Mouse (Mus musculus) frontal cortex, postnatal 10 days (tissue): ENCODE data around the gene Rftn1.

Experiments
- DNase-seq, 2 experiments: peaks; one replicate each; pipeline ENCODE4 v3.0.0; 2022; ENCODE audit warnings: low spot score in 2 of 2, mixed read lengths in 1 of 2

The Rftn1 gene

GRCm38 (mm10) chr17:50066822-50067713 lies 123.4 kb downstream of the Rftn1 start:
- no peak for DNase-seq

- DNase-seq, result no peak
Observed at GRCm38 (mm10) chr17:50063832-50064627, 126.4 kb downstream of the Rftn1 start.

GRCm38 (mm10) chr17:50062649-50063048 lies 127.8 kb downstream of the Rftn1 start:
- no peak for DNase-seq

DNA sequence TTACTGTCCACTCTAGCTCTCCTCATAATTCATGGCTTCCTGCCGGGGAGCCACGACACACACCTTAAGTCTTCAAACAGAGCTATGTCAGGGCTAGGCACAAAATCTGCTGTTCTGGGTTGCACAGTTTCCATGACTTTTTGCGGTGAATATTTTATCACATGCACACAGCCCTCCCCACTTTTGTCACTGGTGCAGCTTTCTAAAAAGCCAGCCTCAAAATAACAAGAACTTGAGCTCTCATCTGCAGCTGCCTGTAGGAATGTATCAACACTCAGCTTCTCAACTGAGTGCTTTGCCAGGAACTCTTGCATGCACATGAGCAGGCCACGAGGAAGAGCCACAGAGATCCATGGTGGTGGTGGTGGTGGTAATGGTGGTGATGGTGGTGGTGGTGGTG lies 129.0 kb downstream of the Rftn1 start:
- no peak for DNase-seq

DNA sequence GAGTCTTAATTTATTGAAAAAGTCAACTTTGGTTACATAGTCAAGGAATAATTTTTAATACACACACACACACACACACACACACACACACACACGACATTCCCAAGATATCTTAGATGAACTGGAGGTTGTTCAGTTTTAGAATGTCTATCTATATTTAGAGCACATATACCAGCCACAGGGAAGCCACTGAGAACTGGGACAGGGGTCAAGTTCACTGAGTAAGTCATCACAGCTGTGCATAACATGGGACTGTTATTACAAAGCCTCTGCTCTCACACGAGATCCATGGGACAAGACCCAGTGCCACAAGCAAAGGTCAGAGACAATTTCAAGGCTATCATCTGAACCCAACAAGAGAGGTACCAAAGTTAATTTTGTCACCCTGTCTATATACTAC lies 130.3 kb downstream of the Rftn1 start:
- DNase-seq, result no peak

DNA sequence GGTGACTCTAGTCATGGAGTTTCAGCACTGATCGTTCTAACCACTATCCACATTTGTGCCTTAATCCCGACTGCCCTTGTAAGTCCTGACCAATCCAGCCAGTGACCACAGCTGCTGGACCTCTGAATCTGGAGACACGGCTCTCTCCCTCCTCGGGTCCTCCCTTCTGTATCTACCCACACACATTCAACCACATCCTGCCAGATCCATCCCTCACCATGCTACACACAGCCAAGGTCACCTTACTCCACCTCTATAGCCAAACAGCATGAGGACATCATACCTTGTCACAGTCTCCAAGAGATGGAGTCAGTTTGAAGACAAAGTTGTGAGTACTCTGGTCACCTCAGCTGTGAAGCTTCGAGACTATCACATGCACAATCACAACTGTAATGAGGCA lies 131.1 kb downstream of the Rftn1 start:
- no peak for DNase-seq

- DNase-seq, result no peak
Observed at GRCm38 (mm10) chr17:50055154-50055756, 135.2 kb downstream of the Rftn1 start.

DNA sequence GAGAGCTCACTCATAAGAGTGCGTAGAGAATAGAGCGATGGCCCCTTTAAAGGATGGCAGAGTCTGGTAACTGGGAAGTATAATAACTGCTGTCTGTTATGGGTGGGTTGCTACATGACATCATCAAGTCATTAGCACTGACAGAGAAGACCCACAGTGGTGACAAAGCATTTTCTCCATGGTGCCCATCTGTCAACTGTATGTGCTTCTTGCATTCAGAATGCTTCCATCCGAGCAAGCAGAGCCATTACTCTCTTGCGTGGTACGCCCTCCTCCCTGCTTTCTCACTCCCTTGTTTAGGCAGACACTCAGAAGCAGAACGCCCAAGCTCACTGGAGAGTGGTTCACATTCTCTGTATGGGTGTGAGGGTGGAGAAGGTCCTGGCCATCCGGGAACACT lies 135.9 kb downstream of the Rftn1 start:
- no peak for DNase-seq

DNA sequence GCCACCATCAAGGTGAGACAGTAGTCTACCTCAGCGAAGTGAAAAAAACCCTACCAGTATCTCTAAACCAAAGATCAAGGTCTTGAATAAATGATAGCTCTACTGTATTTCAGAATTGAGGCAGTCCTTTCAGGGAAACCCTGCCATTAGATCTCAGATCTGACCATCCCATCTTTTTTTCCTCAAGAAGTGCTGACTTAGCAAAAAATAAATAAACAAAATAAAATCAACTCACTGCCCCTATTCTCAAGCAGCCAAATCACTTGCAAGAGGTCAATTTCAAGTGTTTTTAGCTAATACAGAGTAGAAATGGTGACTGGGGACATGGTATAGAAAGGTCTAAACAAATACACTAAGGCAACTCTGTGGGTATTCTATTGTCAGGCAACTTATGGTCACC lies 136.5 kb downstream of the Rftn1 start:
- DNase-seq, result no peak

DNA sequence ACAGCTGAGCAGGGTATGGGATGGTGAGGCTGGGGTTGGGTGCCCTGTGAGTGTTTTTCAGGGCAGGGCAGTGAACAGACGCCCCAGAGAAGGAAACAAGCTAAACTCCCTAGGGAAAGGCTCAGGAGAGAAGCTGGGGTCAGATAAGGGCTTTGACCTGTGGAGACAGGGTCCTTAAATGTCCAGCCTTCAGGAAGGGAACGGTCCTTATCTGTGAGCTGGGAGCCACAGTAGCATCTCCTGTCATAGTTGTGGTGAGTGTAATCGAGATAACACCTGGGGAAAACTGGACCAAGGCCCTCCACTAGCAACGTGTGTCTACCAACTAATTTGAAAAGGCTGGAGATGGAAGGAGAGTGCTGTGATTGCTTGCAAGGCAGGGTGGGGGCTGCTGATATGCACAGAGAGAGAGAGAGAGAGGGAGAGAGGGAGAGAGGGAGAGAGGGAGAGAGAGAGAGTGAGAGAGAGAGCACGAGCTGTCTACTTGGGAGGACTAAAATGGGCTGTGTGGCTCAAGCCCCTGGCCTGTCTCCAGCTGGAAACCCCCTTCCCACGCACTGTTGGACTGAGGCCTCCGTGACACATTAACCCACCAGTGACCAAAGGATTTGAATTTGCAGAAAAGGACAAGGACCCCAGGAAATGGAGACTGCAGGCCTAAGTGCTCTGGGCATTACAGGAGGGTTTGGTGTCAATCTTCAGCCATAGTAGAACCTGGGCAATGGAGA lies 137.6 kb downstream of the Rftn1 start:
- DNase-seq, result no peak

GRCm38 (mm10) chr17:50050456-50050855 lies 140.0 kb downstream of the Rftn1 start:
- no peak for DNase-seq

DNA sequence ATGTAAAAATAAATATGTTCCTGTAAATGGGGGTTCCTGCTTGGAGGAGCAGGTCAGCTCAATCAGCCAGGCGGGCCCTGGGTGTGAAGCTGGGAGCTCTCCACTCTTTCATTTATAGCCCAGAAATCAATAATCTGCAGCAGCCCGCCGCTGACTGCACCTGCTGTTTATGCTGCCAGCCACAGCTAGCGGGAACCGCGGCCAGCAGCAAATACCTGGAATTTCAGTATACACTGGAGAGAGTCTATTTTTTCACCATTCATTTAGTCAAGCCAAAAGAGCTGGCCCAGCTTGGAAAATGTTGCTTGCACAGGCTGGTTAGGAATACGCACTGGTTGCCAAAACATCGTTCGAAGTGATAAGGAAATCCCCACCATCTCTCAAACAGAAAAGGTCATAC lies 142.3 kb downstream of the Rftn1 start:
- no peak for DNase-seq

- no peak for DNase-seq
Observed at GRCm38 (mm10) chr17:50047182-50047581, 143.3 kb downstream of the Rftn1 start.

GRCm38 (mm10) chr17:50040727-50041410 lies 149.6 kb downstream of the Rftn1 start:
- no peak for DNase-seq

DNA sequence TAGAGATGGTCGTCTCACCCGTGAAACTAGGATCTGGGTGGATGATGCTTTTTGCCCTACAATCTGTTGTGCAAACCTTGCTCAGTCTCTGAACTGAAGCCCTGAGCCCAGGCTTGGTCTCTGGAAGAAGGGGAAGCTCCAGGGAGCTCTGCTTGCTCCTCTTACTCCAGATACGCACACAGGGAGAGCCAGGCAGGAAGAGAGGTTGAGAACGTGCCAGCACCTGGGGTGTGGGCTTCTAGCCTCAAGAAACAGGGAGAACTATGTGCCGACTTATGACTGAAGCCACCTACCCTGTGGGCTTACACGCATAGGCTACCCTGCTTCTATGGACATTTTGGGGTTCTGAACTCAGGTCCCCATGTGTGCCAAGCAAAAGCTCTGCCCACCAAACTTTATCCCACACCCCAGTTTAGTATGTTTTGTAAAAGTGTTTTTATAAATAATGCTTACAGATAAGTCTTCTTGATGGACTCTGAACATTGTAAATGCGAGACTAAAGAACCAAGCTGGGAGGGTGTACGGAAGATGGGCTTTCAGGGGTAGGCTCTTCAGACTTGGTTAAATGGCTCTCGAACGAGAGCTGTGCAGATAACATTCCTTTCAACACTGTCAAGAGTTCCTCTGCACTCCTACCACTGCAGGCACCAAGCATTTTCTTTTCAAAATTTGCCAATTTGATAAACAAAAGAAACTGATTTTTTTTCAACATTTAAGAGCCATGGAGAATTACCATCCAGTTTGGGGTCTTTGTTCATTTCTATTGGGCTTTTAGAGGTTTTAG lies 152.4 kb downstream of the Rftn1 start:
- DNase-seq, result no peak

- no peak for DNase-seq
Observed at GRCm38 (mm10) chr17:50037416-50037815, 153.1 kb downstream of the Rftn1 start.

- DNase-seq, result no peak
Observed at GRCm38 (mm10) chr17:50036751-50037385, 153.6 kb downstream of the Rftn1 start.

DNA sequence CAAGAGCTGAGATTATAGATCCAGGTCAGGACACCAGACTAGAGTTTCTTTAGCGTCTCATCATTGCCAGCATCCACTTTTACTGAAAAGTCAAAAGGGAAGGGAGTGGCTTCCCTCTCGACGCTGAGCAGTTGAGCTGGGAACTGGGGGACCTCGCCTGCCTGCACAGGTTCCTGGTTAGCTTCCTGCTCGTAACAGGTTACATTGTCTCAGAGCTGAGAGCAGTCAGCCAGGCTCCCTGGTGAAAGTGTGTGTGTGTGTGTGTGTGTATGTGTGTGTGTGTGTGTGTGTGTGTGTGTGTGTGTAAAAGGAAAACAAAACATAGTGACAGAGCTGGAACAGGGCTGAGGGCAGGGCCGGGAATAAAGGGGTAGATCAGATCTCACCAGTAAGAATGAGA lies 156.8 kb downstream of the Rftn1 start:
- no peak for DNase-seq

- DNase-seq, result no peak
Observed at GRCm38 (mm10) chr17:50031548-50032491, 158.7 kb downstream of the Rftn1 start.
